Mouse (Mus musculus): ENCODE measurements around the gene Dcaf8.

- TF ChIP-seq EP300 (IDR thresholded peaks at IDR 0.05; ENCODE audit: low read depth) (no peak), CTCF (IDR thresholded peaks at IDR 0.05; ENCODE audit: low read depth) (no peak)
Measured at GRCm38 (mm10) chr1:172203566-172203965, 55.7 kb downstream of the Dcaf8 start.
